Mouse (Mus musculus): ENCODE data around the gene Adamtsl3. TPM values are rescaled to one million over a fixed set of nuclear protein-coding genes. Genes with fewer than 3 reads are reported as not detected.

Gene Adamtsl3
- polyA plus RNA-seq, 1 experiment, result 33.1 TPM

GRCm38 (mm10) chr7:82359146-82359545, 23.7 kb downstream of the Adamtsl3 start:
- Histone ChIP-seq H3K4me1 (ENCODE audit: control insufficient read depth, insufficient read depth, low read length) (peaks cover 13% of the 10 kb centered on the region; the same call in 1 of the 2 replicates), H3K27ac (ENCODE audit: insufficient read depth, low read length) (peak overlapping the region; percentile 28), H3K4me3 (ENCODE audit: insufficient read depth, low read length) (no peak overlapping the region)
- TF ChIP-seq POLR2A (IDR thresholded peaks at IDR 0.05; ENCODE audit: low read depth, low read length) (no peak), CTCF (IDR thresholded peaks at IDR 0.05; ENCODE audit: borderline replicate concordance, insufficient read depth, low read length) (no peak)

DNA sequence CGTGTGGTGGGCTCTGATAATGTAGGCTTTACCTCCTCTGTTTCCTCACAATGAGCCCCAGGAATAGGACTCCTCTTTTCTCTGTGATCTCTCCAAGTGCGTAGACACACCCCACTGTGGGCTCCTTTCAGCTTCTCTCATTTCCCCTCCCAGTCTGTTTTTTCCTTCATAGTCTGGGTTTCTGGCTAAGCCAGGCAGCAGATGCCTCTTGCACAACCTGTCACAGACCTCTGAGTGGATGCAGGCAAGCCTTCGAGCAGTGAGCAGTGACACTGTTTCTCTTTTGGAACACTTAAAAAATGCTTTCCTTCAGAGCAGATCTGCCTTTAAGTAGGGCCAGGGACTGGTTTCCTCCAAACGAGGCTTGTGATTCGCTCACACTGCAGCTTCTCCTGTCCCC, 24.2 kb downstream of the Adamtsl3 start:
- peaks cover 13% of the 10 kb centered on the region; the same call in 1 of the 2 replicates for H3K4me1 ChIP-seq (ENCODE audit: control insufficient read depth, insufficient read depth, low read length)
- peak overlapping the region; percentile 28 for H3K27ac ChIP-seq (ENCODE audit: insufficient read depth, low read length)
- no peak overlapping the region for H3K4me3 ChIP-seq (ENCODE audit: insufficient read depth, low read length)
- TF ChIP-seq CTCF (IDR thresholded peaks at IDR 0.05; ENCODE audit: borderline replicate concordance, insufficient read depth, low read length), result no peak
- TF ChIP-seq POLR2A (IDR thresholded peaks at IDR 0.05; ENCODE audit: low read depth, low read length), result no peak

- Histone ChIP-seq H3K4me3 (ENCODE audit: insufficient read depth, low read length) (no peak overlapping the region), H3K4me1 (ENCODE audit: control insufficient read depth, insufficient read depth, low read length) (peaks cover 13% of the 10 kb centered on the region; the same call in 1 of the 2 replicates), H3K27ac (ENCODE audit: insufficient read depth, low read length) (no peak overlapping the region)
- TF ChIP-seq POLR2A (IDR thresholded peaks at IDR 0.05; ENCODE audit: low read depth, low read length) (no peak), CTCF (IDR thresholded peaks at IDR 0.05; ENCODE audit: borderline replicate concordance, insufficient read depth, low read length) (no peak)
Measured at GRCm38 (mm10) chr7:82360186-82360585, 24.7 kb downstream of the Adamtsl3 start.

DNA sequence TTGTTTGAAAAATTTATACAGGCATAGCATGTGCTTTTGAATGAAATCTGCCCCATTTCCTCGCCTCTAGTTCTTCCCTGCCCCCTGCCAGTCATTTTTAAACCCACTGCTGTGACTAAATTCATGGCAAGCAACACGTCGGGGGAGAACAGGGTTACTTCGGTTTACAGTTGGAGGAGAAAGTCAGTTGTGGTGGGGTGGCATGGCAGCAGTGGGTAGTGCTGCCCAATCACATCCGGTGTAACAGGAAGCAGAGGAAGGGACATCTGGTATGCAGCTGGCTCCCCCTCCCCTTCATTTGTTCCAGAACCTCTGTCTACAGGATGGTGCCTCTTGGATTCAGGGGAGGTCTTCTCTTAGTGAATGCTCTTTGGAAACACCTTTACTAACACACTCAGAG, 25.6 kb downstream of the Adamtsl3 start:
- Histone ChIP-seq H3K27ac (ENCODE audit: insufficient read depth, low read length) (no peak overlapping the region), H3K4me3 (ENCODE audit: insufficient read depth, low read length) (no peak overlapping the region), H3K4me1 (ENCODE audit: control insufficient read depth, insufficient read depth, low read length) (peaks cover 13% of the 10 kb centered on the region; the same call in 1 of the 2 replicates)
- TF ChIP-seq CTCF (IDR thresholded peaks at IDR 0.05; ENCODE audit: borderline replicate concordance, insufficient read depth, low read length) (no peak), POLR2A (IDR thresholded peaks at IDR 0.05; ENCODE audit: low read depth, low read length) (no peak)

DNA sequence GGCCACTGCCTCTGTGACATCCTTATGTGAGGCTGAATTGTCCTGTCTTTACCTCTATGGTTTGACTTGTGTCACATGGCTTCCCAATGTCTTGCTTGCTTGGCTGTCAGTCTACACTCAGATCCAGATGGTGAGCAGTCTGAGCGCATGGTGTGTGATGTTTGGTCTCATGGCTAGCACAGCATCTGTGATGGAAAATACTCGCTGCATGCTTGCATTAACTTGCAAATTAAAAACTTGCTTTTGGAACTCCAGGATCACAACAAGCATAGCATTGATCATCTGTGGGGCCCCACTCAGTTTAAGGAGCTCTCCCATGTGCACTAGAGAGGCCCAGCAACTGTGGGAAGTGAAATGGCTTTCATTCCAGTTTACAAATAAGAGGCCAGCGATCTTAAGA, 29.1 kb downstream of the Adamtsl3 start:
- no peak overlapping the region for H3K4me3 ChIP-seq (ENCODE audit: insufficient read depth, low read length)
- H3K4me1 ChIP-seq (ENCODE audit: control insufficient read depth, insufficient read depth, low read length), result peaks cover 7% of the 10 kb centered on the region; the same call in 1 of the 2 replicates
- TF ChIP-seq POLR2A (IDR thresholded peaks at IDR 0.05; ENCODE audit: low read depth, low read length) (no peak), CTCF (IDR thresholded peaks at IDR 0.05; ENCODE audit: borderline replicate concordance, insufficient read depth, low read length) (no peak)
- no peak overlapping the region for H3K27ac ChIP-seq (ENCODE audit: insufficient read depth, low read length)

GRCm38 (mm10) chr7:82366056-82366455, 30.6 kb downstream of the Adamtsl3 start:
- Histone ChIP-seq H3K4me1 (ENCODE audit: control insufficient read depth, insufficient read depth, low read length) (no peaks in the 10 kb centered on the region), H3K27ac (ENCODE audit: insufficient read depth, low read length) (no peak overlapping the region), H3K4me3 (ENCODE audit: insufficient read depth, low read length) (no peak overlapping the region)
- TF ChIP-seq POLR2A (IDR thresholded peaks at IDR 0.05; ENCODE audit: low read depth, low read length) (no peak), CTCF (IDR thresholded peaks at IDR 0.05; ENCODE audit: borderline replicate concordance, insufficient read depth, low read length) (no peak)

GRCm38 (mm10) chr7:82366471-82366870, 31.0 kb downstream of the Adamtsl3 start:
- TF ChIP-seq POLR2A (IDR thresholded peaks at IDR 0.05; ENCODE audit: low read depth, low read length), result no peak
- no peak for TF ChIP-seq CTCF (IDR thresholded peaks at IDR 0.05; ENCODE audit: borderline replicate concordance, insufficient read depth, low read length)
- Histone ChIP-seq H3K4me1 (ENCODE audit: control insufficient read depth, insufficient read depth, low read length) (no peaks in the 10 kb centered on the region), H3K27ac (ENCODE audit: insufficient read depth, low read length) (no peak overlapping the region)

GRCm38 (mm10) chr7:82368047-82368446, 32.6 kb downstream of the Adamtsl3 start:
- no peak overlapping the region for H3K27ac ChIP-seq (ENCODE audit: insufficient read depth, low read length)
- H3K4me3 ChIP-seq (ENCODE audit: insufficient read depth, low read length), result no peak overlapping the region
- TF ChIP-seq POLR2A (IDR thresholded peaks at IDR 0.05; ENCODE audit: low read depth, low read length) (no peak), CTCF (IDR thresholded peaks at IDR 0.05; ENCODE audit: borderline replicate concordance, insufficient read depth, low read length) (no peak)
- H3K4me1 ChIP-seq (ENCODE audit: control insufficient read depth, insufficient read depth, low read length), result no peaks in the 10 kb centered on the region

More at GRCm38 (mm10) chr7:82366471-82366870, 31.0 kb downstream of the Adamtsl3 start:
- H3K4me3 ChIP-seq (ENCODE audit: insufficient read depth, low read length), result no peak overlapping the region

GRCm38 (mm10) chr7:82370132-82370531, 34.6 kb downstream of the Adamtsl3 start:
- TF ChIP-seq POLR2A (IDR thresholded peaks at IDR 0.05; ENCODE audit: low read depth, low read length) (no peak), CTCF (IDR thresholded peaks at IDR 0.05; ENCODE audit: borderline replicate concordance, insufficient read depth, low read length) (no peak)
- H3K4me3 ChIP-seq (ENCODE audit: insufficient read depth, low read length), result no peak overlapping the region
- H3K27ac ChIP-seq (ENCODE audit: insufficient read depth, low read length), result no peak overlapping the region
- no peaks in the 10 kb centered on the region for H3K4me1 ChIP-seq (ENCODE audit: control insufficient read depth, insufficient read depth, low read length)

DNA sequence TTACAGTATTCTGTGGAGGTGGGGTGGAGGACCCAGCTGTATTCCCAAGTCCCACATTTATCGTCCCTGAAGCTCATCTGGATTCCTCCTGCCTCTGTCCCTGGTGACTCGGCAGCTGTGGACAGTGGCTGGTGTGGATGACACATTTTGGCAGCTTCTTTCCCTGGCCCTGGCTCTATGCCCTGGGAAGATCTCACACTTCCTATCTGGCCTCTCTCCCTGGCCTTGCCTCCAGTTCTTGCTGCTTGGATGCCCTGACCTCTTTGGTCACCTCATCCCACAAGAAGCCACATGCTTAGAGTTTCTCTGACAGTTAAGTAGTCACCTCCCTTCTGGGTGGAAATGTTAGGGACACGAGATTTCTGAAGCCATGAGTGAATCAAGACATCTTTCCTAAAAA, 35.9 kb downstream of the Adamtsl3 start:
- H3K4me1 ChIP-seq (ENCODE audit: control insufficient read depth, insufficient read depth, low read length), result no peaks in the 10 kb centered on the region
- TF ChIP-seq CTCF (IDR thresholded peaks at IDR 0.05; ENCODE audit: borderline replicate concordance, insufficient read depth, low read length), result no peak
- no peak for TF ChIP-seq POLR2A (IDR thresholded peaks at IDR 0.05; ENCODE audit: low read depth, low read length)
- no peak overlapping the region for H3K27ac ChIP-seq (ENCODE audit: insufficient read depth, low read length)
- no peak overlapping the region for H3K4me3 ChIP-seq (ENCODE audit: insufficient read depth, low read length)

DNA sequence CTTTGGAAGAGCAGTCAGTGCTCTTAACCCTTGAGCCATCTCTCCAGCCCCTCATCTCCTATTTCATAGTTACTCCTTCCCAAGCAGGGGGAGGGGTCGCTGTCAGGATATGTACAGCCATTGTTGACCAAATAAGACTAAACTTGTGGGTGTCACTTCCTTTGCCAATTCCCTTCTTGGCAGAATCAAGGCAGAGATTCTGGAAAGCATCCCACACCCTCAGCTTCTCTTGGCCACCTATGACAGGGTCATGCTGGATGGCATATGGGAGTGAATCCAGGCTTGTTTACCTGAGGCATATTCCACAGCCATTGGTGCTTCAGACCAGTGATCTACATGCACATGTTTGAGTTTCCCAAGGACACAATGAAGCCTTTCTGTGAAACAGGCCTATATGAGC, 42.8 kb downstream of the Adamtsl3 start:
- no peak for TF ChIP-seq POLR2A (IDR thresholded peaks at IDR 0.05; ENCODE audit: low read depth, low read length)
- TF ChIP-seq CTCF (IDR thresholded peaks at IDR 0.05; ENCODE audit: borderline replicate concordance, insufficient read depth, low read length), result no peak
- H3K4me1 ChIP-seq (ENCODE audit: control insufficient read depth, insufficient read depth, low read length), result no peaks in the 10 kb centered on the region
- H3K27ac ChIP-seq (ENCODE audit: insufficient read depth, low read length), result no peak overlapping the region
- no peak overlapping the region for H3K4me3 ChIP-seq (ENCODE audit: insufficient read depth, low read length)
